Mouse (Mus musculus): Measurements from ENCODE around the gene Slfn1. TPM values are rescaled to one million over a fixed set of nuclear protein-coding genes. Genes with fewer than 3 reads are reported as not detected.

The Slfn1 gene
- total and polyA plus RNA-seq, 3 experiments = not detected

Other genes with a start within 250 kb of the Slfn1 start
- gene Rffl, start 245.6 kb upstream of the Slfn1 start, total RNA-seq (2012; rRNA removed) = 15.5 and 17.8 TPM in 2 replicates
- 10 to 100 TPM in 1 of 2 experiments, not detected in 1; 15.2 TPM for gene Rffl, start 245.6 kb upstream of the Slfn1 start, polyA plus RNA-seq (2012; ENCODE audit: insufficient read depth in 1 of 2, insufficient read length in 2 of 2, low read depth in 1 of 2, low replicate concordance in 2 of 2, missing spikeins in 1 of 2)
- gene Rad51d, start 226.2 kb upstream of the Slfn1 start, total RNA-seq (2012; rRNA removed) = 21.1 and 25.6 TPM in 2 replicates
- 10 to 100 TPM in 1 of 2 experiments, not detected in 1; 30.0 TPM for gene Rad51d, start 226.2 kb upstream of the Slfn1 start, polyA plus RNA-seq (2012; ENCODE audit: insufficient read depth in 1 of 2, insufficient read length in 2 of 2, low read depth in 1 of 2, low replicate concordance in 2 of 2, missing spikeins in 1 of 2)
- 0.07 and 0.15 TPM in 2 replicates for gene Fndc8, start 224.7 kb upstream of the Slfn1 start, total RNA-seq (2012; rRNA removed)
- gene Fndc8, start 224.7 kb upstream of the Slfn1 start, polyA plus RNA-seq (2012; ENCODE audit: insufficient read depth in 1 of 2, insufficient read length in 2 of 2, low read depth in 1 of 2, low replicate concordance in 2 of 2, missing spikeins in 1 of 2) = under 1 TPM in 1 of 2 experiments, not detected in 1; 0.72 TPM
- gene Nle1, start 208.4 kb upstream of the Slfn1 start, total RNA-seq (2012; rRNA removed) = 79.6 and 97.3 TPM in 2 replicates
- gene Nle1, start 208.4 kb upstream of the Slfn1 start, polyA plus RNA-seq (2012; ENCODE audit: insufficient read depth in 1 of 2, insufficient read length in 2 of 2, low read depth in 1 of 2, low replicate concordance in 2 of 2, missing spikeins in 1 of 2) = 100 to 1,000 TPM in 1 of 2 experiments, not detected in 1; 103 TPM
- 0.08 TPM in 1 of 2 replicates, not detected in the other for gene Unc45b, start 206.3 kb upstream of the Slfn1 start, total RNA-seq (2012; rRNA removed)
- under 1 TPM in 1 of 2 experiments, not detected in 1; 0.29 TPM for gene Unc45b, start 206.3 kb upstream of the Slfn1 start, polyA plus RNA-seq (2012; ENCODE audit: insufficient read depth in 1 of 2, insufficient read length in 2 of 2, low read depth in 1 of 2, low replicate concordance in 2 of 2, missing spikeins in 1 of 2)
- 3.6 and 5.7 TPM in 2 replicates for gene Slfn5, start 165.5 kb upstream of the Slfn1 start, total RNA-seq (2012; rRNA removed)
- gene Slfn5, start 165.5 kb upstream of the Slfn1 start, polyA plus RNA-seq (2012; ENCODE audit: insufficient read depth in 1 of 2, insufficient read length in 2 of 2, low read depth in 1 of 2, low replicate concordance in 2 of 2, missing spikeins in 1 of 2) = under 1 TPM in 1 of 2 experiments, not detected in 1; 0.67 TPM
- 2.0 and 3.5 TPM in 2 replicates for gene Slfn9, start 125.0 kb upstream of the Slfn1 start, total RNA-seq (2012; rRNA removed)
- gene Slfn9, start 125.0 kb upstream of the Slfn1 start, polyA plus RNA-seq (2012; ENCODE audit: insufficient read depth in 1 of 2, insufficient read length in 2 of 2, low read depth in 1 of 2, low replicate concordance in 2 of 2, missing spikeins in 1 of 2) = 1 to 10 TPM in 1 of 2 experiments, not detected in 1; 3.7 TPM
- gene Slfn8, start 96.0 kb upstream of the Slfn1 start, total RNA-seq (2012; rRNA removed) = 9.8 and 11.9 TPM in 2 replicates
- gene Slfn8, start 96.0 kb upstream of the Slfn1 start, polyA plus RNA-seq (2012; ENCODE audit: insufficient read depth in 1 of 2, insufficient read length in 2 of 2, low read depth in 1 of 2, low replicate concordance in 2 of 2, missing spikeins in 1 of 2) = 10 to 100 TPM; 11.6 to 47.2 TPM
- 0.10 and 0.46 TPM in 2 replicates for gene Slfn2, start 51.7 kb upstream of the Slfn1 start, total RNA-seq (2012; rRNA removed)
- under 1 TPM in 1 of 2 experiments, not detected in 1; 0.07 TPM for gene Slfn2, start 51.7 kb upstream of the Slfn1 start, polyA plus RNA-seq (2012; ENCODE audit: insufficient read depth in 1 of 2, insufficient read length in 2 of 2, low read depth in 1 of 2, low replicate concordance in 2 of 2, missing spikeins in 1 of 2)
- not detected in 2 replicates for gene Slfn4, start 58.3 kb downstream of the Slfn1 start, total RNA-seq (2012; rRNA removed)
- under 1 TPM in 1 of 2 experiments, not detected in 1; 0.04 TPM for gene Slfn4, start 58.3 kb downstream of the Slfn1 start, polyA plus RNA-seq (2012; ENCODE audit: insufficient read depth in 1 of 2, insufficient read length in 2 of 2, low read depth in 1 of 2, low replicate concordance in 2 of 2, missing spikeins in 1 of 2)
- 0.10 and 0.23 TPM in 2 replicates for gene Slfn3, start 74.5 kb downstream of the Slfn1 start, total RNA-seq (2012; rRNA removed)
- gene Slfn3, start 74.5 kb downstream of the Slfn1 start, polyA plus RNA-seq (2012; ENCODE audit: insufficient read depth in 1 of 2, insufficient read length in 2 of 2, low read depth in 1 of 2, low replicate concordance in 2 of 2, missing spikeins in 1 of 2) = under 1 TPM in 1 of 2 experiments, not detected in 1; 0.35 TPM
- 0.04 and 0.07 TPM in 2 replicates for gene Slfn14, start 169.9 kb downstream of the Slfn1 start, total RNA-seq (2012; rRNA removed)
- gene Slfn14, start 169.9 kb downstream of the Slfn1 start, polyA plus RNA-seq (2012; ENCODE audit: insufficient read depth in 1 of 2, insufficient read length in 2 of 2, low read depth in 1 of 2, low replicate concordance in 2 of 2, missing spikeins in 1 of 2) = under 1 TPM in 1 of 2 experiments, not detected in 1; 0.19 TPM
- gene Ap2b1, start 182.2 kb downstream of the Slfn1 start, total RNA-seq (2012; rRNA removed) = 60.6 and 63.4 TPM in 2 replicates
- 100 to 1,000 TPM in 1 of 2 experiments, 10 to 100 TPM in 1; 68.9 to 165 TPM for gene Ap2b1, start 182.2 kb downstream of the Slfn1 start, polyA plus RNA-seq (2012; ENCODE audit: insufficient read depth in 1 of 2, insufficient read length in 2 of 2, low read depth in 1 of 2, low replicate concordance in 2 of 2, missing spikeins in 1 of 2)
- 8.2 and 8.4 TPM in 2 replicates for gene Pex12, start 185.7 kb downstream of the Slfn1 start, total RNA-seq (2012; rRNA removed)
- 10 to 100 TPM in 1 of 2 experiments, not detected in 1; 11.8 TPM for gene Pex12, start 185.7 kb downstream of the Slfn1 start, polyA plus RNA-seq (2012; ENCODE audit: insufficient read depth in 1 of 2, insufficient read length in 2 of 2, low read depth in 1 of 2, low replicate concordance in 2 of 2, missing spikeins in 1 of 2)

Measured in MEL (cell line).